6 mouse cellular contexts compared by ENCODE assay signal in genomic region chr2:32217656-32218055, GRCm38 (mm10).
"Had no signal": no experiment of that assay in that cellular context is flagged by ENCODE, and none has a peak within 500 bp of the region (broad histone marks: within the 10 kb centered on the region; RNA-seq: fewer than 3 reads in every experiment).

No protein-coding gene starts in this region.

- DNase-seq: kidney, postnatal 10 days; kidney, postnatal 4 days; lung, adult 18-20 months; right cerebral cortex, adult 18-20 months; right cerebral cortex, postnatal 25 days; thymus, postnatal 36 days had no signal
